Mouse (Mus musculus): ENCODE results near the gene Car6. TPM values are rescaled to one million over a fixed set of nuclear protein-coding genes. Genes with fewer than 3 reads are reported as not detected.

Gene Car6
- total RNA-seq, 1 experiment from 2014 or later = 1.1 TPM

DNA sequence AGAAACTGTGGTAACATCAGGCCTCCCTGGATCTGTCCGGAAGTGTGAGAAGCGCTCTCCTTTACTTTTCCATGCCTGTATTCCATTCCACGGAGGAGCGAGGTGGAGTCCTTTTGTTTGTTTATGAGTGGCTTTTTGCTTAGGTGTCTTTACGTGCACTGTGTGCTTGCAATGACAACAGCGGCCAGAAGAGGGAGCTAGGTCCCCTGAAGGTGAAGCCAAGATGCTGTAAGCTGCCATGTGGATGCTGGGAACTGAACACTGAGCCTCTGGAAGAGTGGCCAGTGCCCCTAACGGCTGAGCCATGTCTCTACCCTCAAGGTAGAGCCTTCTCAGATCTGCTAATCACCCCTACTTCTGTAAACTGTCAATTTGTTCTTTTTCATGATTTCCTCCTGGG is 19.8 kb downstream of the Car6 start:
- DNase-seq = no peak

DNA sequence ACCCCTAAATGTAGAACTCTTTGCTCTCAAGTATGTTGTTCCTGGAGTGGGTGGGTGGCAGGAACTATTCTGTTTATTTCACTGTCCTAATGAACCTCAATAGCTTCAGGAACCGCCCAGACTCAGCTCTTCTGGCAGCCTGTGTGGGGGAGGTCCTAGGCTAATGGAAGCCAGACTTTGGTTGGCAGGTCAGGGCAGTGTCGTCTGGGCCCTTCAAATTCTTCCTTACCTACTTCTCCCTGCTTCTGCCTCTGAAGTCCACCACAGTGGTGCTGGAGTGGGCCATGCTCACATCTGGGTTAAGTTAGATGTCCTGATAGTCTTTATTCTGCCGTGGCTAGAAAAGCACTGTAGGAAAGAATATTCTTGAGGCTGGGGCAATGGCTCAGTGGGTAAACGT is 23.0 kb downstream of the Car6 start:
- DNase-seq = no peak

DNA sequence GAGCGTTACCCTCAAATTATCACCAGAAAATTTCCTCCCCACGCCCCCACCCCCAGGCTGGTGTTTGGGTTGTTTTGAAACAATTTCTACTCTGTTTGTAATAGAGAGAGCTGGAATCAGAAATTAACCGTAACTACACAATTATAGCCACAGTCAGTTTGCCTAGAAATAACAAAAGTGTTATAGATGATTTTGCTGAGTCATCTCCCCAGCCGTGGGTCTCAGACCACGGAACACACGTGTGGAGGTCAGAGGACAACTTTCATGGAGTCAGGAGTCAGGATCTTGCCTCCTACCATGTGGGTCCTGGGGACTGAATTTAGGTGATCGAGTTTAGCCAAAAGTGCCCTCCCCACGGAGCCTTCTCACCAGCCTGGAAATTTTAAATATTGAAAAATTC is 24.0 kb downstream of the Car6 start:
- DNase-seq = no peak

DNA sequence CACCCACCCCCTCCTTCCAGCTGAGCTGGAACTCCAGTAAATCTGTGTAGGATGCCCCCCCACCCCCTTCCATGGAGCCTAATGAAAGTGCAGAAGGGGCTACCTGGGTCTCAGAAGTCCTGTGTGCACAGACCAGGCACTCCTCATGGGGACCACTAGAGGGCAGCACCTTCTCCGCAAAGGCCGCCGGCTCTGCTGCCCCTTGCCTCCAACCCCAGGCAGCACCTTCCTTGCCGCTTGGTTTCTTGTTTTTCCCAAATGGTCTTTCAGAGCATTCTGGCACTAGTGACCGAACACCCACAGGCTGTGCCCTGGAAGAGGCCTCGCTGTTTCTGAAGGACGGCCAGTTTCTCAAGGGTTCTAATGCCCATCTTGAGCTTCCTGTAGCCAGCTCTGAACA is 24.6 kb downstream of the Car6 start:
- DNase-seq = peak; percentile 49

DNA sequence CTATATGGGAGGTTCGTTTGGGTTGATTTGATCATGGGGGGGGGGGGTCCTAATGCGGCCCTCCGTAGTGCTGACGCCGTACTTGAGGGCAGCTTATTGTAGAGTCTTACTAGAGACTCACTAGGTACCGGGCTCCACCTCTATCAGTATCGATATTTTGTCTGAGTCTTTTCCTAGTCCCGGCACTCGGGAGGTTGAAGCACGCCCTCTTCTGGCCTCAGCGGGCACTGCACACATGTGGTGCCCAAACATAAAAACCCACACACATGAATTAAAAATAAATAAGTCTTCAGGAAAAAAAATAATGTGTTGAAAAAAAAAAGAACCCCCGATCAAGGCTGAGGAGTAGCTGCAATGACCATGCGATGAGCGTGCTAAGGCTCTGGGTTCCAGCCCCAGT is 27.1 kb downstream of the Car6 start:
- no peak for DNase-seq

DNA sequence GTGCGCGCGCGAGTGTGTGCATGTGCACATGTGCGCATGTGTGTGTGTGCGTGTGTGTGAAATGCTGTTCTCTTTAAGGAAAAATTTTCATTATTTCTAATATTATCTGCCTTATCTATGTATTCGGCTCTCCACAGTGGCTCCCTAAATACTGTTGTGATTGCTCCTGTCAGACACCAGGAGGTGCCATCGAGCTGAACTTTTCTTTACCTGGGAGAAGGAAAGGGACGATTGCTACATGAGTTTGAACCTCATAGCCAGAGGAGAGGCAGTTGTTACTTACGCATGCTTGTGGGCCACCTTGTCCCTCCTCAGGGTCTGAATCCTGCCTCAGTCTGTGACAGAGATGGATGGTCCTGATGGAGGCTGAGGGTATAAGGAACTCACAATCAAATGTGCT is 27.9 kb downstream of the Car6 start:
- DNase-seq = peak; percentile 21

DNA sequence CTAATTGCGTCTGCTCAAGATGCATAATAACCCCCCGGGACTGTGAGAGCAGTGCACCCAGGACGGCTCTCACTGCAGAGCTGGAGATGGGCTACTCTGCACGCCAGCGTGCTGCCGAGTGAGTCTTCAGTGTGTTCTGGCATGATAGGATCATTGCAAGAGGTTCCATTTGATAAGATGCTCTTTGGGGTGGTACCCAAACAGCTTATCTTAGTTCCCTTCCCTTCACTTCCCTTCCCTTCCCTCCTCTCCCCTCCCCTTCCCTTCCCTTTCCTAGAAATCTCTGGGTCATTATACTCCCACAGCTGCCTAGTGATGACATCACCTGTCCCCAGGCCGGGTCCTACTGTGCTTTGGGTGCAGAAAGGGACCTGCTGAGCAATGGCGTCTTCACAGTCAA is 29.0 kb downstream of the Car6 start:
- no peak for DNase-seq

DNA sequence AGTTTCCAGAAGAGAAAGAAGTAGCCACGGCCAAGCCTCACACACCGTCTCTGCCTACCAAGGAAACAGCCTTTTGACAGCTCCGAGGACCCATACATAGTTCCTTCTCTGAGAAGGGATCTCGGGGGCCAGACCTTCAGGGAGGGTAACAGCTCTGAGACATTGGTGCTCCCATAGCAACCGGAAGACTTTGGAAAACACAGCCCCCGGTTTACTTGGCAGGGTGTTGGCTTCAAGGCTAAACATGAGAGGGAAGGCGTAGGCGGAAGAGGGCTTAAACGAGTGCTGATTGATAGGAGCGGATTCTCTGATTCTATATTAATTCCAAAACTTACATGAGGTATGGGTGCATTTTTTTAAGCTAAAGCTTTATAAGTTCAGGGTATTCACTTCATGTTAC is 32.7 kb downstream of the Car6 start:
- no peak for DNase-seq

DNA sequence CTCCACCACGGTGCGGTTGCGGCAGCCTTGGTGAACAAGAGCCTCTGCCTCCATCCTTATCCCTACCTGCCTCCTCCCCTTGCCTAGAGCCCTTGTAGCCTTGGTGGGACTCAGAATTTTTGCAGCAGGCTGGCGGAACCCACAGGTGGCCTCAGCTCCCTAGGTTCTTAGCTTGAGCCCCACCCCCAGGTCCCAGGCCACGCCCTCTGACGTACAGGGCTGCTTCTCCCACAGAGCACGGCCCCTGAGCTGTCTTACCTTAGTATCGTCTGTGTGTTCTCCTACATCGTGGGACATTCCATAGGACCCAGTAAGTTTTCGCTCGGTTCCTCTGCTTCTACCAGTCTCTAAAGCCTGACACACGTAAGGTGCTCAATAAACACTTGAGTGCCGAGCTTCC is 36.3 kb downstream of the Car6 start:
- no peak for DNase-seq

DNA sequence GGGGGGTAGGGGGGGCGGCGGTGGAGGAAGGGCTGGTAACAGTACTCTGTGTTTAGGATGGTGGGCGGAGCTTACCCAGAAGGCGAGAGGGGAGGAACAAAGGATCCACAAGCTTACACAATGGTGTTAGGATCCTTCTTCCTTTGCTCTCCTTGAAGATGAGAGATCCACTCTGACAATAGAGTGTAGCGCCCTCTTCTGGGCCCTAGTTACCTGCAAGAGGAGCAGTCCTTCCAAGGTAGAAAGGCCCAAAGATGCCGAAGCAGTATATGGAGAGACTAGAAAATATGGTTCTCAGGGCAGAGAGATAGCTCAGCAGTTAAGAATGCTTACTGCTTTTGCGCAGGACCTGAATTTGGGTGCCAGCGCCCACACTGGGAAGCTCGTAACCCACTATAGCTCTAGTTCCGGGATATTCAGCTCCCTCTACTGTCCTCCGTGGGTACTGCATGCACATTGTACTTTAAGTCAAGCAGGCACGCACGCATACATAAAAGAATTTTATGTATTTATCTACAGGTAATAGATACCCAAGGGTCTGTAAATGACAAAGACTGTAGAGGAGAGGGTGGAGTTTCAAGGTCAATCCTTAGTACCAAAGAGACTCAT is 38.5 kb downstream of the Car6 start:
- DNase-seq = no peak

DNA sequence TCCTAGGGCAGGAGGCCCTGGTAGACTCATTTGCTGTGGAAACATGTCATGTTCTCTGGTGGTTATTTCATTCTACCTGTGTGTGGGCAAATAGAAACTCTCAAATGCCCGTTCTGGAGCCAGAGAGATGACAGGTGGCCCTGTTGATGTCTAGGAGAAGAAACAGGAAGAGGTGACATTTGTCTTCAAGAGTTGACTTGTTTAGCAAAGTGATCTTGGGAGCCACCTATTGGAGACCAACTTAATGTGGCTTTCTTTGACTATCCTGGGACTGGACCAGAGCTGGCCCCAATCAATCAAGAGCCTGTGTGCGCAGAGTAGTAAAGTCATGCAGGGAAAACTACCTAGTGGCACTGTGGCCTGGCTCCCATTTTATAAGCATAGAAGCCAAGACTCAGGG is 41.7 kb downstream of the Car6 start:
- no peak for DNase-seq

DNA sequence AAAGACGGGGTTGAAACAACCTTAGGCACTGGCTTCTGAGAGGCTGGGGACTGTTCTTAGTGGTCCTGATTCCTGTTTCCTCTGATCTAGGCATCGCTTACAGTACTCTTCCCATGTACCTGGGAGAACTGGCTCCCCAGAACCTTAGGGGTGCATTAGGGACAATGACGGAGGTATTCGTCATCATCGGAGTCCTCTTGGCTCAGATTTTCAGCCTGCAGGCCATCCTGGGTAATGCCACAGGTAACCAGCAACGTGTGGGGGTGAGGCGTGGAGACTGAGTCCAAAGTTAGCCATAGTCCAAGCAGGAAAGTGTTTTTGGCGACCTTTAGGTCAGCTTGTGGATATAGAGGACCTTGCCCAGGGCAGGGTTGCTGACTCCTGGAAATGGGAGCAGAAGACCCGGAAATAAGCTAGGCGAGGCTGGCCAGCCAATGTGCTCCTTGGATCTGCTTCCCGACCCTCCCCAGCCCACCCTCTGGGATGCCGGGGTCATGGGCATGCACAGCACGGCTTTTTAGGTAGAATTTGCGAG is 43.7 kb downstream of the Car6 start:
- no peak for DNase-seq

DNA sequence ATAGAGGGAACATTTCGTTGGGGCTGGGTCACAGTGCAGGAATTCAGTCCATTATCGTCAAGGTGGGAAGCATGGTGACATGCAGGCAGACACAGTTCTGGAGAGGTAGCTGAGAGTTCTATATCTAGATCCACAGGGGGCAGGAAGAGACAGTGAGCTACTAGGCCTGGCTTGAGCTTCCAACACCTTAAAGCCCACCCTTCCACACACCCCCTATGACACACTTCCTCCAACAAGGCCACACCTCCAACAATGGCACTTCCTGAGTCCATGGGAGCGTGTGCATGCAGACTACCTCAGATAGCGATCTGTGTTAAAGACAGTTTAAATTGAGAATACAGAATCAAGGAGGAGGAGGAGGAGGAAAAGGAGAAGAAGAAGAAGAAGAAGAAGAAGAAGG is 45.4 kb downstream of the Car6 start:
- no peak for DNase-seq

DNA sequence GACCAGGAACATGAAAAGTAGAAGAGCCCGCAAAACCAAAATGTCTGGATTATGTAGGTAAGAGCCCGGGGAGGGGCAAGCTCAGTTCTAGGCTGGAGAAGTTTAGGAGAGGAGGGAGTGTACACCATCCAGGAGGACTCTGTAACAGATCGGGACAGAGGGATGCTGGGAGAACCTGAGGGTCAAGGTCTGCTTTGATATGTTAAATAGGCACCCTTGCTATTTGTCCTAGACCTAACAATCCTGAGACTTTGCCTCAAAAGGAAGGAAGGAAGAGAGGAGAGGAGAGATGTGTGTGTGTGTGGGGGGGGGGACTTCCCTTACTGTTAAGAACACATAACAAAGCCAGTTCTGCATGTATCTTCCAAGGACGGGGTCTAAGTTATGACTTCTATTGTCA is 45.8 kb downstream of the Car6 start:
- DNase-seq = no peak

DNA sequence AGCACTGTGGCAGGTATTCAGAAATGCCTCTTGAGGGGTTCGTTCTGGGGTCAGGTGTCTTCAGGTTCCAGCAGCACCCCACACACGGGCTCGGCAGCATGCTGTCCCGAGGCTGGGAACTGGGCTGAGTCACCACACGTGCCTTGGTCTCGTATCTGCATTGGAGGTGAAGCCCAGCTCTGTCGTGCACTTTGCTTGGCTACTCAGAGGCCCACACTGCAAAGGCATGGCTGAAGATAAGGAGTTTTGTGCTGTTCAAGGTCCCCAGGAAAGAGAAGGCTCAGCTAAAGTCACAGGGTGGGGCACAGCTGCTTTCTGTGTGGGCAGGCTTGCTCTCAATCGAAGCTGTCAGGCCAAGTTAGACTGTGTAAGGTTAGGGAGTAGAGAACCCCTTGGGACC is 48.6 kb downstream of the Car6 start:
- DNase-seq = peak; percentile 35

DNA sequence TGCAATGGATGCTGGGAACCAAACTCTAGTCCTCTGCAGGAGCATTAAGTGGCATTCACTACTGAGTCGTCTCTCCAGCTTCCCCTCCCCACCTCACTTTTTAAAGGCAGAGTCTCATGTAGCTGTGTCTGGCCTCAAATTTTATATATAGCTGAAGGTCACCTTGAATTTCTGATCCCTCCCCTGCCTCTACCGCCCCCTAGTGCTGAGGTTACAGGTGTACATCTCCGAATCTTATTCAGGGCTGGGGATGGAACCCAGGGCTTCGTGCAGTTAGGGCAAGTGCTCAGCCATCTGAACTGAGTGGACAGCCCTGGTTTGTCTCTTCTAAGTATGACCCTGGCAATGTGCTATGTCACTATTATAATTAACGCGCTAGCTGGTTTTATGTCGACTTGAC is 50.1 kb downstream of the Car6 start:
- no peak for DNase-seq

DNA sequence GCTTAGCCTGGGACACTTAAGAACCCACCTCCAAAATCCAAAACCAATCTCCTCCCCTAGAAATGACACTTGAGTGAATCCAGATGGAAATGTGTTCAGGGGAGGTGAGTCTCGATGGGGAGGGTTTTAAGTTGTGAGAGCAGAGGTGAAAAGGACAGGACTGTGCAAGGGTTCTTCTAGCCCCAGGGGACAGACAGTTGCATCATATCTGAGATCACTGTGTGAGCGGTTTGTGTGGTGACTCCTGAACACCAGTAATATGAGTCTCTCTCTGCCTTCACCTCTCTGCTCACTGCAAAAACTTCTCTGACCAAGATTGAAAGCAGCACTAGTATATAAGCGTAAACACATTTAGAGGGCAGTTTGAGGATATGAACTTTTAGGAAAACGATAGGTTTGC is 54.8 kb downstream of the Car6 start:
- no peak for DNase-seq

DNA sequence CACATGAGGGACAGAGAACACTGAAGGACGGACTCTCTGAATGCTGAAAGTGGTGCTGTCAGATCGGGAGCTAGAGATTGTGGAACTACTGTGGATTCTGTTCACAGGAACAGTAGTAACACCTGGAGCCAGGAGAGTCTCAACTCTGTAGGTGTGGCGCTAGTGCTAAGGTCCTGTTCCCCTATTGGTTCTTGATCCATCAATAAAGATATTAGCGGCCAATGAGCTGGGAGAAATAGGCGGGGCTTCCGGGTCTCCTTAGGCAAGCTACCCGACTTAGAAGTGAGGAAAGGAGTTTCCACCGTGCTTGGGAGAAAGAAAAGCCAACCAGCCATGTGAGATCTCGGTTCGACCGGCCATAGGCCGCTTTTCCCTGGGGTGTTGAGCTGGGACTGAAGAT is 56.9 kb downstream of the Car6 start:
- DNase-seq = no peak

DNA sequence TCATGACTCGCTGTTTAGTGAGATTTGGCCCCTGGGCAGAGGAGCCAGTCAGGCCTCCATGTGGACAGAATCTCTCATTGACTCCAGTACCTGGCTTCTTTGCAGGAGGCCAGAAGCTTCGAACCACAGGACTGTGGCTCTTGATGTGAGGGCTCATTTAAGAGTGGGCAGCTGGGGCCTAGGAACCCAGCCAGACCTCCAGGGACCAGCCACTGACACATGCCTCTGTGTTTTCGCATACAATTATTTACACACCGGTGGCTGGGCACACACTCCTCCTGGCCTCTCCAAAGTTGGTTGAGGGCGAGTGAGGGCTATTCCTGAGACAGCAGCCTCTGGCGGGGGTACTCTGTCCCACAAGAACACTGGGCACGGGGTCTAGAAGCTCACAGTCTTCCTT is 60.8 kb downstream of the Car6 start:
- DNase-seq = no peak

DNA sequence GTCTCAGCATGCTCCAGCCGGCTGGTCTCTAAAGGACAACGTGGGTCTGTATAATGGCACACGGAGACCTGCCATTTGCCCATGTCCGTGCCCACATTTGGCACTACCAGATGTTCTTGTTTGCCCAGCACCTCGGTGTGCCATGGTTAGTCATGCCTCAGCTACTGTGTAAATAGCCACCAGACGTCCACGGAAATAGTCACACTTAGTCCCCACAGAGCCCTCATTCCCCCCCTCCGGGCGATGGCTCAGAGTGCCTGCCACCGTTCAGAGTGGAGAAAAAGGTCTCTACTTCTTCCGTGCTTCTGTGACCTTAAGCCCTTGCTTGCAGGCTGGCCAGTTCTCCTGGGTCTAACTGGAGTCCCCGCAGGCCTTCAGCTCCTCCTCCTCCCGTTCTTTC is 62.0 kb downstream of the Car6 start:
- no peak for DNase-seq

DNA sequence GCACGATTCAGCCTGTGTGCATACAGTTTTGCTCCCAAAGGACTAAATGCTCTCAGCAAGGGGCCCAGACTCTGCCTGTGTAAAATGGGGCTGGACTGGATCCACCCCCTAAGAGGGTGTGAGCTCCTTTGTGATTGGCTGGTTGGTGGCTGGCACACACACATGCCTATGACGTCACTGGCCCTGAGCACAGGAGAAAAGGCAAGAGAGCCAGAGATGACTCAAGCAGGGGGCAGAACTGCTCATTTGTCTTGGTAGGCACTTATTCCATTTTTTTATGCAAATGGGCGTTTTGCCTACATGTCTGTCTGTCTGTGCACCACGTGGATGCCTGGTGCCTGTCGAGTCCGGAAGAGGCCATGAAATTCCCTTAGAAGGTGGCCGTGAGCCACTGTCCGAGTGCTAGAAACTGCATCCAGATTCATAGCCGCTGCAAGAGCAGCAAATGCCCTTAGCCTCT is 63.0 kb downstream of the Car6 start:
- peak; percentile 76 for DNase-seq

DNA sequence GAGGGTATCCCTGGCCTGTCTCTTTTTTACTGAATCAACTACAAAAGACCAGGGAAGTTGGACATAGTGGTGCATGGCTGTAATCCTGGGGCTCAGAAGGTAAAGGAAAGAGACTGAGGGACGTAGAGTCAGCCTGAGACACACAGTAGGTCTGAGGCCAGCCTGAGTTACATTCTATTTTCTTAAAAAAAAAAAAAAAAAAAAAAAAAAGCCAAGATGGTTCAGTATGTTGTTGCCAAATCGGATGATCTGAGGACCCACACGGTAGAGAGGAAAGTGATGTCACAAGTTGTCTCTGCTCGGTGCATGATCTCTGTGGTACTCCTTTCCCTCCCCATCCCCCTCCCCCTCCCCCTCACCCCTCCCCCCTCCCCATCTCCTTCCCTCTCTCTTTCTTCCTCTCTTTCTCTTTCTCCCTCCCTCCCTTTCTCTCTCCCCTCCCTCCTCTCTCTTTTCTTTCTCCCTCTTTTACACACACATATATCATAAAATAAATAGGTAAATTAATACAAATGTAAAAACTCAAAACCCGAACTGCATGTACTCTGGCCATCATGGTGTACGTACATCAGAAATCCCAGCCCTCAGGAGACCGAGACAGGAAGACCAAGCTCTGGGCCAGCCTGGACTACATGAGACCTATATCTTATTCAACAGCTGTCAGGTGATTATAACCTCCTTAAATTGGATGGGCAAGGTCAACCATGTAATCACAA is 63.6 kb downstream of the Car6 start:
- no peak for DNase-seq

All from adrenal gland, postnatal 25 days (tissue).